In genomic region chr12:3695741-3696501, GRCm38 (mm10) we compare ENCODE assay signal across 9 mouse cellular contexts.
DNase-seq lines count a peak whose midpoint lies in the region; ATAC-seq lines count a peak whose summit lies in the region.
"Had no signal": no experiment of that assay in that cellular context is flagged by ENCODE, and none has a peak within 500 bp of the region (broad histone marks: within the 10 kb centered on the region; RNA-seq: fewer than 3 reads in every experiment).

No protein-coding gene starts in this region.

- no peaks in the 10 kb centered on the region for H3K27me3 ChIP-seq in forebrain, embryonic 13.5 days
- H3K27me3 ChIP-seq in kidney, embryonic 16.5 days (ENCODE audit: insufficient read depth, low read length), result no peaks in the 10 kb centered on the region
- H3K27me3 ChIP-seq in neural tube, embryonic 15.5 days (replicated peaks), result no peaks in the 10 kb centered on the region
- H3K27me3 ChIP-seq: embryonic facial prominence, embryonic 13.5 days had no signal

- ATAC-seq in CD4-positive, CD25-positive, alpha-beta regulatory T cell, adult 4 months, result peak; percentile 91
- ATAC-seq in forebrain, embryonic 13.5 days, result peak; percentile 58; the same call in 1 of the 2 replicates
- ATAC-seq in kidney, embryonic 16.5 days (ENCODE audit: low FRiP score, low TSS enrichment), result peak; percentile 49; the same call in 1 of the 2 replicates
- ATAC-seq in neural tube, embryonic 15.5 days (ENCODE audit: low FRiP score), result 0 out of 2 replicates have a peak, but pooled peaks have one; percentile 69

- no peaks in the 10 kb centered on the region for H3K4me1 ChIP-seq in forebrain, embryonic 13.5 days
- no peaks in the 10 kb centered on the region for H3K4me1 ChIP-seq in kidney, embryonic 16.5 days (ENCODE audit: insufficient read depth, low read length)
- H3K4me1 ChIP-seq in neural tube, embryonic 15.5 days, result no peaks in the 10 kb centered on the region

- no peak overlapping the region for H3K4me2 ChIP-seq in forebrain, embryonic 13.5 days
- no peak overlapping the region for H3K4me2 ChIP-seq in kidney, embryonic 16.5 days (replicated peaks; ENCODE audit: low read depth, low read length)
- H3K4me2 ChIP-seq in neural tube, embryonic 15.5 days, result no peak overlapping the region
- H3K4me2 ChIP-seq: embryonic facial prominence, embryonic 13.5 days had no signal

- peak; percentile 67 for DNase-seq in layer of hippocampus, adult 9-10 months (ENCODE audit: low spot score)
- DNase-seq in layer of hippocampus, adult 8-10 months (ENCODE audit: low spot score in 2 of 2), result no peak
- DNase-seq in R1 (ENCODE audit: low read depth, low spot score), result peak; percentile 64
- no peak for DNase-seq in urinary bladder, adult 2 months (ENCODE audit: low spot score)

- H3K36me3 ChIP-seq in forebrain, embryonic 13.5 days (ENCODE audit: poor library complexity, severe bottlenecking), result no peaks in the 10 kb centered on the region
- H3K36me3 ChIP-seq in kidney, embryonic 16.5 days (ENCODE audit: insufficient read depth, low read length), result no peaks in the 10 kb centered on the region
- peaks cover 2% of the 10 kb centered on the region; the same call in 1 of the 2 replicates for H3K36me3 ChIP-seq in neural tube, embryonic 15.5 days

- no peak overlapping the region for H3K9ac ChIP-seq in forebrain, embryonic 13.5 days
- H3K9ac ChIP-seq in kidney, embryonic 16.5 days (replicated peaks; ENCODE audit: low read length), result no peak overlapping the region
- H3K9ac ChIP-seq in neural tube, embryonic 15.5 days (replicated peaks), result no peak overlapping the region
- H3K9ac ChIP-seq: embryonic facial prominence, embryonic 13.5 days had no signal

- no peaks in the 10 kb centered on the region for H3K9me3 ChIP-seq in forebrain, embryonic 13.5 days (replicated peaks)
- no peaks in the 10 kb centered on the region for H3K9me3 ChIP-seq in kidney, embryonic 16.5 days (ENCODE audit: low read length)
- no peaks in the 10 kb centered on the region for H3K9me3 ChIP-seq in neural tube, embryonic 15.5 days (replicated peaks)
- H3K9me3 ChIP-seq: embryonic facial prominence, embryonic 13.5 days had no signal

- H3K4me3 ChIP-seq in forebrain, embryonic 13.5 days, result no peak overlapping the region
- H3K4me3 ChIP-seq in kidney, embryonic 16.5 days (ENCODE audit: low read length), result no peak overlapping the region
- H3K4me3 ChIP-seq in neural tube, embryonic 15.5 days (replicated peaks), result no peak overlapping the region
- H3K4me3 ChIP-seq: embryonic facial prominence, embryonic 13.5 days had no signal

- H3K27ac ChIP-seq in forebrain, embryonic 13.5 days, result no peak overlapping the region
- H3K27ac ChIP-seq in kidney, embryonic 16.5 days (ENCODE audit: low read length), result no peak overlapping the region
- no peak overlapping the region for H3K27ac ChIP-seq in neural tube, embryonic 15.5 days (replicated peaks)
- H3K27ac ChIP-seq: embryonic facial prominence, embryonic 13.5 days had no signal

- 62% methylated on average over 5 of the region's 5 CpGs for WGBS in forebrain, embryonic 13.5 days
- WGBS in kidney, embryonic 16.5 days, result 67% methylated on average over 5 of the region's 5 CpGs
- 74% methylated on average over 5 of the region's 5 CpGs for WGBS in neural tube, embryonic 15.5 days

Comparison
In these comparisons a context has a peak if more than half of its experiments do, and no peak if none do; other contexts are left out.
1. DNase-seq: peak in layer of hippocampus, adult 9-10 months (single experiment) and R1 (single experiment); none in layer of hippocampus, adult 8-10 months (0 of 2) and urinary bladder, adult 2 months (single experiment).
2. Peak in every context shown above with its lines, with median percentiles within 50 percentile points of each other: ATAC-seq.